Mouse (Mus musculus) CD4-positive, CD25-positive, alpha-beta regulatory T cell, adult 9 weeks (primary cell): ENCODE measurements around the gene Il13ra2. TPM values are rescaled to one million over a fixed set of nuclear protein-coding genes. Genes with fewer than 3 reads are reported as not detected.

Source experiments
- polyA plus RNA-seq: library from polyadenylated mRNA; unstranded; fragments of 100-300 nt; shearing (Covaris generic); gene quantifications from one replicate; pipeline ENCODE4 v1.2.1, GENCODE M21; 2017

Il13ra2 gene
- polyA plus RNA-seq, result not detected

GRCm38 (mm10) chrX:147429129-147429528 lies at the start of gene Il13ra2:
Gene Il13ra2, minus strand, starts transcription at chrX:147429192.

GRCm38 (mm10) chrX:147453610-147454009 lies 24.6 kb upstream of the Il13ra2 start, which contains the start of gene Vmn1r239-ps:
Gene Vmn1r239-ps, minus strand, starts transcription at chrX:147453710.

Other genes starting within 250 kb of the Il13ra2 start
- not detected for gene Vmn1r239-ps, start 24.5 kb upstream of the Il13ra2 start, polyA plus RNA-seq
- not detected for gene Lrch2, start 124.9 kb upstream of the Il13ra2 start, polyA plus RNA-seq